Mouse (Mus musculus) embryonic facial prominence, embryonic 11.5 days (tissue): Measurements from ENCODE around the gene Ms4a3. TPM values are rescaled to one million over a fixed set of nuclear protein-coding genes. Genes with fewer than 3 reads are reported as not detected.

Source experiments
- ATAC-seq: fragments of 200-750 bp; cut with Nextera tagmentation; replicated peaks from 2 replicates; pipeline ENCODE4 v1.8.0; 2017; ENCODE audit warnings: low read depth; ENCODE audit not compliant: insufficient number of reproducible peaks, low FRiP score, low TSS enrichment
- DNase-seq: peaks from one replicate; pipeline ENCODE4 v3.0.0-alpha.2; 2015; ENCODE audit warnings: low spot score
- H3K27ac ChIP-seq: fragments of 300-500 bp; sonication (generic); replicated peaks from 2 replicates; pipeline ENCODE4 v1.5.1; 2014; ENCODE audit warnings: mild to moderate bottlenecking, low read depth, low read length, control low read depth
- H3K27me3 ChIP-seq: fragments of 300-500 bp; sonication (generic); 2 replicates; pipeline ENCODE4 v1.6.1; 2014; ENCODE audit warnings: mild to moderate bottlenecking, low read length, moderate library complexity, mixed read lengths; ENCODE audit not compliant: control insufficient read depth, insufficient read depth
- H3K36me3 ChIP-seq: fragments of 300-500 bp; sonication (generic); replicated peaks from 2 replicates; pipeline ENCODE4 v1.6.1; 2014; ENCODE audit warnings: low read depth, mild to moderate bottlenecking, low read length, moderate library complexity, mixed read lengths; ENCODE audit not compliant: control insufficient read depth, insufficient read depth
- H3K4me1 ChIP-seq: fragments of 300-500 bp; sonication (generic); 2 replicates; pipeline ENCODE4 v1.6.1; 2014; ENCODE audit warnings: low read length, mixed read lengths; ENCODE audit not compliant: control insufficient read depth, insufficient read depth
- H3K4me2 ChIP-seq: fragments of 300-500 bp; sonication (generic); 2 replicates; pipeline ENCODE4 v1.6.1; 2014; ENCODE audit warnings: low read depth, mild to moderate bottlenecking, control low read depth, low read length, moderate library complexity
- H3K4me3 ChIP-seq: fragments of 300-500 bp; sonication (generic); 2 replicates; pipeline ENCODE4 v1.5.1; 2014; ENCODE audit warnings: low read depth, low read length, control low read depth
- H3K9ac ChIP-seq: fragments of 300-500 bp; sonication (generic); replicated peaks from 2 replicates; pipeline ENCODE4 v1.6.1; 2014; ENCODE audit warnings: mild to moderate bottlenecking, control low read depth, low read length
- H3K9me3 ChIP-seq: fragments of 300-500 bp; sonication (generic); replicated peaks from 2 replicates; pipeline ENCODE4 v1.6.1; 2016; ENCODE audit warnings: mild to moderate bottlenecking, low read length, inconsistent platforms, mixed read lengths; ENCODE audit not compliant: control insufficient read depth
- WGBS: fragments of 180-500 bp; shearing (Covaris S2); extraction: QIAGEN DNeasy Blood & Tissue Kit; methylation state at CpG from one replicate; pipeline ENCODE4 v1.1.7; 2014; 5-methylcytosine and 5-hydroxymethylcytosine counted together
- polyA plus RNA-seq: library from polyadenylated mRNA; unstranded; fragments of >200 nt; fragmentation: Nextera tagmentation; extraction: Ambion mirVana; gene quantifications from 2 replicates; pipeline ENCODE4 v1.2.1, GENCODE M21; 2014

Ms4a3 gene
- polyA plus RNA-seq, 1 experiment from 2014 or later: 0.36 TPM

DNA sequence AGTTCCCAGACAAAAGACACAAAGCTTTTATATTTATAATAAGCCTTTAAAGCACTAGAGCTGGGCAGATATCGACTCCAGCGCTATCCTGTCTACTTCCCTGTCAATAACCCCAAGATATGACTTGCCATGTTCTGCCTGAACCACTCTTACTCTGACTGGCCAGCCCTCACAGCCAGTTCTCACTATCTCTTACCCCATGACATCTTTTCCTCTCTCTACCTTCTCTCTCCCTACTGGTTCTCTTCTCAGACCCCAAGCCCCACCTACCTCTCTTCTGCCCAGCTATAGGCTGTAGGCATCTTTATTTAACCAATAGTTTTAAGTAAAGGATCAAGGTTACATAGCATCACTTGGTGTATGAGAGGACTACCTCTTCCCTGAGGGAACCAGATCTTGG lies 6.3 kb downstream of the Ms4a3 start:
- no peak overlapping the region for H3K27ac ChIP-seq
- H3K4me3 ChIP-seq: no peak overlapping the region
- H3K27me3 ChIP-seq: no peaks in the 10 kb centered on the region
- ATAC-seq: no peak
- no peaks in the 10 kb centered on the region for H3K36me3 ChIP-seq
- no peak for DNase-seq
- no peak overlapping the region for H3K9ac ChIP-seq
- 81% methylated on average over 2 of the region's 2 CpGs for WGBS
- H3K4me2 ChIP-seq: no peak overlapping the region
- H3K9me3 ChIP-seq: no peaks in the 10 kb centered on the region
- H3K4me1 ChIP-seq: no peaks in the 10 kb centered on the region

DNA sequence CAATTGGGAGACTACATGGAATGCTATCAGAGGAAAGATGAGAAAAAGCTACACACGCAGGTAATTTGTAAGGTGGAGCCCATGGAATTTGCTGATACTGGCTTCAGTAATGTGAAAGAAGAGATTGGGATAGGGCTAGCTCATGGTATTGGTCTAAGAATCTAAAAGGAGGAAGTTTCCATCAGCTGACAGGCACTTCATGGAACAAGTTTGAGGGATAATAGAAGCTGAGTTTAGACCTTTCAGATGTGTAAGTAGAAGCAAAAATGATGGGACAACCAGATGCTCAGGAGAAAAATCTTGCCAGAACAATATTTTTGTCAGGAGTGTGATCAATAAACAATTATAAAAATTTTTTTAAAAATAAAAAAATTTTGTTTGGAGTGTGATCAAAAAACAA lies 6.9 kb downstream of the Ms4a3 start:
- 81% methylated on average over 1 of the region's 1 CpGs for WGBS
- no peak for DNase-seq
- Histone ChIP-seq H3K27me3 (no peaks in the 10 kb centered on the region), H3K36me3 (no peaks in the 10 kb centered on the region), H3K9ac (no peak overlapping the region), H3K4me3 (no peak overlapping the region), H3K4me1 (no peaks in the 10 kb centered on the region), H3K27ac (no peak overlapping the region), H3K4me2 (no peak overlapping the region), H3K9me3 (no peaks in the 10 kb centered on the region)
- ATAC-seq: no peak

DNA sequence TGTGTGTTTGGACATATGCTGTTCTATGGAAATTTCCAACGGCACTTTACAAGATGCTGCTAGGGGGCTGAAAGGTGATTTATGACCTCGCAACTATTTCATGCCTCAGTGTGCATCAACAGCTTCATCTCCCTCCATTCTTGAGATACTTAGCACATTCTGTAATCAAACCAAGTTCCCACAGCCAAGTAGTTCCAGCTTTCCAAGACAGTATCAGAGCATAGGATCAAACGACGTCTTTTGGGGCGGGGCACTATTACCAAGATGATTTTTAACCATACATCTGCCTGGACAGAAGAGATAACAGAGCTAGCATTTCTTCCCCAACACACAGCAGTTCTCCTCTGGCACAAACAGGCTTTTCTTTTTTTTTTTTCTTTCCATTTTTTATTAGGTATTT lies 15.4 kb downstream of the Ms4a3 start:
- 77% methylated on average over 5 of the region's 5 CpGs for WGBS
- ATAC-seq (no peak), DNase-seq (no peak)
- Histone ChIP-seq H3K27ac (no peak overlapping the region), H3K9ac (no peak overlapping the region), H3K9me3 (no peaks in the 10 kb centered on the region), H3K36me3 (no peaks in the 10 kb centered on the region), H3K27me3 (no peaks in the 10 kb centered on the region), H3K4me3 (no peak overlapping the region), H3K4me2 (no peak overlapping the region), H3K4me1 (no peaks in the 10 kb centered on the region)

DNA sequence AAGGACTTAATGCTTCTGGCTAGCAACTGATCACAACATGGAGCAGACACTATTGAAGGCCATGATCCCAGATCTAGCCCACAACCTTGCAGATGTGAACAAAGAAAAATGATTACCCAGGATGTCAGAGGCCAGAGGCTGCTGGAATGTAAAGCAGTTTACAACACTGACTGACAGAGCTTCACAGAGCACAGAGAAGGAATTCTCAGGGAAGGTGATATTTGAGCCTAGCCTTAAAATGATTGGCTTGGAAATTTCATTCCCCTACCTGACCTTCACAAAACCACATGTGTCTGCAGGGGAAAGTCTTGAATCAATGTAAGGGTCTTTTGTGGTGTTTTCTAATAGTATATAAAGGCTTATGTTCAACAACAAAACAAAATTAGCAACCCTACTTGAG lies 15.9 kb downstream of the Ms4a3 start:
- H3K27me3 ChIP-seq: no peaks in the 10 kb centered on the region
- H3K4me1 ChIP-seq: no peaks in the 10 kb centered on the region
- H3K36me3 ChIP-seq: no peaks in the 10 kb centered on the region
- ATAC-seq (no peak), DNase-seq (peak; percentile 2)
- no peak overlapping the region for H3K4me3 ChIP-seq
- H3K9ac ChIP-seq: no peak overlapping the region
- H3K4me2 ChIP-seq: no peak overlapping the region
- no peak overlapping the region for H3K27ac ChIP-seq
- H3K9me3 ChIP-seq: no peaks in the 10 kb centered on the region

DNA sequence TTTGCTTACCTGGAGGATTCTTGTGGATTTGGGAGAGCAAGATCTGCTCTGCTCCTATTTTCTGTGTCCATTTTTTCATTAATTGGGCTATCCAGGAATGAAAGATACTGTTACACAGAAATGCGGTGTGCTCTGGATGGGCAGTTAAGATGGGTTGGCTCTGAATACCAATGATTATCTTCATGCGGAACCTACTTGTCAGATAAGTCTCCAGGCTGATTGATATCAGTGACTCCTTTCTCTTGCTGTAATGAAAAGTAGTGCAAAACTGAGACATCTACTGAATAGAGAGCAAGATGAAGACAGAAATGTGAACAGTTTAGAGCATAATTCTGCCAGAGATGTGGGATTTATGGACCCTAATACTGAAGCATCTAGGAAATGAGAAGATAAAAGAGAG lies 17.1 kb downstream of the Ms4a3 start, which contains the start of gene Ms4a2:
Ms4a2 (minus strand) TSS at position 169 of the 400 bp plus-strand sequence.
- DNase-seq: no peak
- WGBS: 88% methylated on average over 2 of the region's 2 CpGs

DNA sequence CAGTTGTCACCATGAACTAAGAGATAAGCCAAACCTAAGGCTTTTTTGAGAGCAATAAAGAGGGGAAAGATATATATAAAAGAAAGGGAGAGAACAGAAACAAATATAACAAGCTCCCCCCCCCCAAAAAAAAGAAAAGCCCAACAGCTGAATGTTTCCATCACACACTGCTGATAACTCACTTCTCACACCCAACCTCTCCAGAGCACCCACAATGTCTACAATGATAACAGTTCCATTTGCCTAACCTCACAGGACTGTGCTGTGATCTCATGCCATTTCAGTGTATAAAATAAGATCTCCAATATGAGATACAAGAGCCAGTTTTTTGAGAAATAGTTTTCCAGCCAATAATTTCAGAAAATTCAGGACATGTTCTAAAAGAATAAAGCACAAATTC lies 22.7 kb downstream of the Ms4a3 start:
- no peak overlapping the region for H3K4me3 ChIP-seq
- no peaks in the 10 kb centered on the region for H3K27me3 ChIP-seq
- DNase-seq (no peak), ATAC-seq (no peak)
- H3K9ac ChIP-seq: no peak overlapping the region
- no peaks in the 10 kb centered on the region for H3K4me1 ChIP-seq
- H3K9me3 ChIP-seq: no peaks in the 10 kb centered on the region
- no peaks in the 10 kb centered on the region for H3K36me3 ChIP-seq
- H3K27ac ChIP-seq: no peak overlapping the region
- no peak overlapping the region for H3K4me2 ChIP-seq

More for the DNA sequence above, 17.1 kb downstream of the Ms4a3 start, which contains the start of gene Ms4a2:
- H3K9ac ChIP-seq: no peak within 1 kb of the TSS
- no peaks in the 10 kb centered on the region for H3K4me1 ChIP-seq
- H3K36me3 ChIP-seq: no peaks in the 10 kb centered on the region
- no peak for ATAC-seq
- no peak within 1 kb of the TSS for H3K27ac ChIP-seq
- H3K4me3 ChIP-seq: no peak within 1 kb of the TSS
- no peaks in the 10 kb centered on the region for H3K27me3 ChIP-seq
- H3K4me2 ChIP-seq: no peak within 1 kb of the TSS
- no peaks in the 10 kb centered on the region for H3K9me3 ChIP-seq

DNA sequence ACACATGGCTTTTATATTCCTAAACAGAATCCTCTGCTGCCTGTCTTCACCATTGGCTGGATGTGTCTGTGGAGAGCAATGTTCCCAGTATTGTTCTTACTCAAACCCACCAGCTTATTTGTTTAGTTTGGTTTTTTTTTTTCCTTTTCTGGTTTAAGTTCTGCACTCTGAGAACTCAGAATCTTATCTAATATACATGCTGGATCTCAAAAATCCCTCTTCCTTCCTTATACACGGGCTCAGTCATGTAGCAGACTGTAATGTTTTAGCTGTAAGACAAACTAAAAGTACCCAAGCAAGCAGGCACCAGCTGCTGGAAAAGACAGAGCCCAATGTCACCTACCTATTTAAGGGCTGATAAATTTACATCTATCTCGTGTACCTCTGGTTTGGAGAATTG lies 25.8 kb downstream of the Ms4a3 start:
- DNase-seq: no peak
- no peak for ATAC-seq
- WGBS: 65% methylated on average over 2 of the region's 2 CpGs

DNA sequence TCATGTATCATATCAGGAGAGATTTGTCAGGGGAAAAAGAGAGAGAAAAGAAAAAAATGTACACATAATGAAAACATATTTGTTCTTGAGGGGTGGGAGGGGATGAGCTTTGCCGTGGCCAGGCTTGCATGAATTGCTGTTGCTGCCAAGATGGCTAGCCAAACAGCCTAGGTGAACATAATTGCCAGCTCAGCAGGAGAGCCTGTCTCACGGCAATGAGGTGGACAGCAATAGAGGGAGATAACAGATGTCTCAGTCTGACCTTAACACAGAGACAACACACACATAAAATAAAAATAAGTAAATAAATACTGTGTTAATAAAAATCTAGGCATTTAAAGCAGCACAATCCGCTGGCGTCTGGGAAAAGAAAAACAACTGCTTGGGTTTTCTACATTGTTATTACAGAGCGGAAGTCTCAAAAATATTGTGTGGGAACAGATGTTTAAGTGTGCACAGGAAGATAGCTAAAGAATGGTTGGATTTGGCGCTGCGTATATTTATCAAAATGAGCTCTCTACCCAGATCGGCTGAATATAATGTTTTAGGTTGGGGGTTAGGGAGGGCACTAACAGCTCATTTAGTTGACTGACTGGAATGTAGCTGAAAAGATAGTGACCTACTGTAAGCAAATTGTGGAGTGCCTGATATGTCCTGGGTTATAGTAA lies 26.7 kb downstream of the Ms4a3 start:
- ATAC-seq (no peak), DNase-seq (no peak)
- Histone ChIP-seq H3K4me3 (no peak overlapping the region), H3K4me1 (no peaks in the 10 kb centered on the region), H3K27ac (no peak overlapping the region), H3K36me3 (no peaks in the 10 kb centered on the region), H3K9me3 (no peaks in the 10 kb centered on the region), H3K4me2 (no peak overlapping the region), H3K27me3 (no peaks in the 10 kb centered on the region), H3K9ac (no peak overlapping the region)
- WGBS: 81% methylated on average over 8 of the region's 8 CpGs

More for the DNA sequence above, 25.8 kb downstream of the Ms4a3 start:
- Histone ChIP-seq H3K4me1 (no peaks in the 10 kb centered on the region), H3K4me3 (no peak overlapping the region), H3K4me2 (no peak overlapping the region), H3K9me3 (no peaks in the 10 kb centered on the region), H3K36me3 (no peaks in the 10 kb centered on the region), H3K27me3 (no peaks in the 10 kb centered on the region), H3K27ac (no peak overlapping the region), H3K9ac (no peak overlapping the region)
